Mouse (Mus musculus): ENCODE data around the gene Cdc26. TPM values are rescaled to one million over a fixed set of nuclear protein-coding genes. Genes with fewer than 3 reads are reported as not detected.

Cdc26 gene
- total and polyA plus RNA-seq, 2 experiments = 13.5 to 52.6 TPM

DNA sequence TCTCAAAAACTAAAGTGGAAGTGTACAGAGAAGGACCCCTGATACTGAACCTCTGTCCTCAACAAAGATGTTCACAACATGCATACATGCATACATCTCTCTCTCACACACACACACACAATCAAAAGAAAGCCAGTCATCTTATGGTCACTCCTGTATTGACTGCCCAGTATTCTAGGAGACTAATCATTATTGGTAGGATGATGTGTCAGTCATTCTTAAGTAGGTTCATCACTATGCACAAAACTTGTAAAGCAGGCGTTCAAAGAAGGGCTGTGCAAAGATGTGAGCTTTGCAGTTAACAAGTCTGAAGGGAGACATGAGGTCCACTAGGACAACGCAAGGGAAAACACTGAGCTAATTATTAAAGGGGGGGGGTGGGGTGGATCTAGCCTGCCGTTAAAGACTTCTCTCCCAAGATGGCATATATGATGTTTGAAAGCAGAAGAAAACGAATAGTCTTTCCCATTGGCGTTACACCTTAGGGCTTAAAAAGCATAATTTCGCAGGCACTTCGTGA is 49.1 kb downstream of the Cdc26 start:
- Histone ChIP-seq H3K27me3 (ENCODE audit: control insufficient read depth, insufficient read depth, low read length) (no peaks in the 10 kb centered on the region), H3K36me3 (ENCODE audit: control insufficient read depth, insufficient read depth, low read length) (peaks cover 4% of the 10 kb centered on the region; the same call in 1 of the 2 replicates), H3K4me1 (ENCODE audit: control insufficient read depth, insufficient read depth, low read length) (peaks cover 4% of the 10 kb centered on the region; the same call in 1 of the 2 replicates), H3K79me2 (ENCODE audit: control insufficient read depth, insufficient read depth, low read length) (peaks cover 15% of the 10 kb centered on the region; the same call in 1 of the 2 replicates), H3K27ac (replicated peaks; ENCODE audit: insufficient read depth, low read depth, low read length) (peak overlapping the region; percentile 74), H3K4me3 (ENCODE audit: insufficient read depth, low read depth, low read length) (peak overlapping the region; percentile 86), H3K9ac (ENCODE audit: low read depth, low read length) (peak overlapping the region; percentile 81)
- DNase-seq (ENCODE audit: extremely low read depth, low read depth, low spot score) = peak; percentile 69
- no peak for TF ChIP-seq POLR2A (IDR thresholded peaks at IDR 0.05; ENCODE audit: extremely low read depth, insufficient read depth, low read length)
- no peak for TF ChIP-seq CTCF (IDR thresholded peaks at IDR 0.05; ENCODE audit: low read depth, low read length)
- WGBS = 8% methylated on average over 7 of the region's 7 CpGs

DNA sequence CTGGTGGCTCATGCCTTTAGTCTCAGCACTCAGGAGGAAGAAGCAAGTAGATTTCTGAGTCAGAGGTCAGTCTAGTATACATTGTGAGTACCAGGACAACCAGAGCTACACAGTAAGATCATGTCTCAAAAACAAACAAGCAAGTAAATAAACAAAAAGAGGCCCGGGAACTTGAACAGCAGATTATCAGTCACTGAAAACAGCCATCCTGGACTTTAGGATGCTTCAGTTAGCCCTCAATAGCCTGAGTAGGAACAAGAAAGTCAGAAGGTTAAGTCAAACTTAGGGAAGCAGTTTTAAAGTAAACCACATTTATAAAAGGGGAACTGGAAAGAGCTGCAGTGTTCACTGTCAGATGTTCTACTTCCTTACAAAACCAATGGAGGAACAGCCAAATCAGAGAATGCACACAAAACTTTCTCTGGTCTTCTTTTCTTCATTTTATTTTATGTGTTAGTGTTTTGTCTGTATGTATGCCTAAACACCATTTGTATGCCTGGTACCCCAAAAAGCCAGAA is 50.8 kb downstream of the Cdc26 start:
- Histone ChIP-seq H3K9ac (ENCODE audit: low read depth, low read length) (no peak overlapping the region), H3K36me3 (ENCODE audit: control insufficient read depth, insufficient read depth, low read length) (peaks cover 4% of the 10 kb centered on the region; the same call in 1 of the 2 replicates), H3K27me3 (ENCODE audit: control insufficient read depth, insufficient read depth, low read length) (no peaks in the 10 kb centered on the region), H3K4me1 (ENCODE audit: control insufficient read depth, insufficient read depth, low read length) (peaks cover 4% of the 10 kb centered on the region; the same call in 1 of the 2 replicates), H3K27ac (replicated peaks; ENCODE audit: insufficient read depth, low read depth, low read length) (no peak overlapping the region), H3K4me3 (ENCODE audit: insufficient read depth, low read depth, low read length) (no peak overlapping the region), H3K79me2 (ENCODE audit: control insufficient read depth, insufficient read depth, low read length) (peaks cover 16% of the 10 kb centered on the region; the same call in 1 of the 2 replicates)
- WGBS = 39% methylated on average over 1 of the region's 1 CpGs
- no peak for DNase-seq (ENCODE audit: extremely low read depth, low read depth, low spot score)
- TF ChIP-seq CTCF (IDR thresholded peaks at IDR 0.05; ENCODE audit: low read depth, low read length) (no peak), POLR2A (IDR thresholded peaks at IDR 0.05; ENCODE audit: extremely low read depth, insufficient read depth, low read length) (no peak)

DNA sequence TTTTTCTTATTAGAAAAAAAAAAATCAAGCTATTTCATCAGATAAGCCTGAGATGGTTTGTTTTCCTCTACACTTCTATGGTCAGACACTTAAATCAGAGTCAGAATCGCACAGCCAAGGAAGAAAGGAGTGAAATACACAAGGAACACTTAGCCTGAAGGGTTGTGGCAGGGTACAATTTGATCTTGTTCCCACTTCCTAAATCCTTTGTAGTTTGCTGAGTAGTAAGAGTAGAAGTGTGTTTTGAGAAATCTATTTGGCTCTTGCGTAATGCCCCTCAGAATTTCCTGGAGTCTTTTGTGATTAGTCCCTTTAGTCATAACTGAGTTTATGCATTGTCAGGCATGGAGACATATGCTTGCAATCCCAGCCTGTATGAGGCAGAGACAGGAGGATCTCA is 59.1 kb downstream of the Cdc26 start:
- 81% methylated on average over 2 of the region's 2 CpGs for WGBS
- no peak overlapping the region for H3K27ac ChIP-seq (replicated peaks; ENCODE audit: insufficient read depth, low read depth, low read length)
- H3K9ac ChIP-seq (ENCODE audit: low read depth, low read length) = no peak overlapping the region
- H3K4me1 ChIP-seq (ENCODE audit: control insufficient read depth, insufficient read depth, low read length) = peaks cover 11% of the 10 kb centered on the region
- no peaks in the 10 kb centered on the region for H3K27me3 ChIP-seq (ENCODE audit: control insufficient read depth, insufficient read depth, low read length)
- DNase-seq (ENCODE audit: extremely low read depth, low read depth, low spot score) = peak; percentile 36
- no peak overlapping the region for H3K4me3 ChIP-seq (ENCODE audit: insufficient read depth, low read depth, low read length)
- peaks cover 47% of the 10 kb centered on the region for H3K36me3 ChIP-seq (ENCODE audit: control insufficient read depth, insufficient read depth, low read length)
- peaks cover 11% of the 10 kb centered on the region; the same call in 1 of the 2 replicates for H3K79me2 ChIP-seq (ENCODE audit: control insufficient read depth, insufficient read depth, low read length)
- TF ChIP-seq POLR2A (IDR thresholded peaks at IDR 0.05; ENCODE audit: extremely low read depth, insufficient read depth, low read length) = no peak
- no peak for TF ChIP-seq CTCF (IDR thresholded peaks at IDR 0.05; ENCODE audit: low read depth, low read length)

DNA sequence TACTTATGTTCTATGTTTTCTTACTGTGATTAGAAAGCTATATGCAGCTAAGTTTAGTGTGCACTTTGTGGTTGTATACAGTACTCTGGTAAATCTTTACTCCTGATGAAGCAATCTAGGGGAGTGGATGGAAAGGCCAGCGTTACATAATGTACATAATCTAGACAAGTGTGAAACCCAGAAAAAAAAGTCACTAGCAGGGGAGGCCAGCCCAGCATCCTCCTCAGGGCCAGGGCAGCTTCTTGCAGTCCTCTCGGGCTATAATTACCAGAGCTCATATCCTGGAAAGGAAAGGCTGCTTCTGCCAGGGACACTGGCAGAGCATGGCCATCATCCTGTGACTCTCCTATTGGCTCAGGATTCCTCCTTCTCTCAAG is 60.1 kb downstream of the Cdc26 start:
- TF ChIP-seq CTCF (IDR thresholded peaks at IDR 0.05; ENCODE audit: low read depth, low read length) = no peak
- no peak for TF ChIP-seq POLR2A (IDR thresholded peaks at IDR 0.05; ENCODE audit: extremely low read depth, insufficient read depth, low read length)
- Histone ChIP-seq H3K79me2 (ENCODE audit: control insufficient read depth, insufficient read depth, low read length) (peaks cover 13% of the 10 kb centered on the region; the same call in 1 of the 2 replicates), H3K27me3 (ENCODE audit: control insufficient read depth, insufficient read depth, low read length) (no peaks in the 10 kb centered on the region), H3K4me1 (ENCODE audit: control insufficient read depth, insufficient read depth, low read length) (peaks cover 11% of the 10 kb centered on the region), H3K36me3 (ENCODE audit: control insufficient read depth, insufficient read depth, low read length) (peaks cover 55% of the 10 kb centered on the region), H3K27ac (replicated peaks; ENCODE audit: insufficient read depth, low read depth, low read length) (peak overlapping the region; percentile 77), H3K4me3 (ENCODE audit: insufficient read depth, low read depth, low read length) (no peak overlapping the region), H3K9ac (ENCODE audit: low read depth, low read length) (no peak overlapping the region)
- WGBS = 22% methylated on average over 2 of the region's 2 CpGs
- DNase-seq (ENCODE audit: extremely low read depth, low read depth, low spot score) = no peak

DNA sequence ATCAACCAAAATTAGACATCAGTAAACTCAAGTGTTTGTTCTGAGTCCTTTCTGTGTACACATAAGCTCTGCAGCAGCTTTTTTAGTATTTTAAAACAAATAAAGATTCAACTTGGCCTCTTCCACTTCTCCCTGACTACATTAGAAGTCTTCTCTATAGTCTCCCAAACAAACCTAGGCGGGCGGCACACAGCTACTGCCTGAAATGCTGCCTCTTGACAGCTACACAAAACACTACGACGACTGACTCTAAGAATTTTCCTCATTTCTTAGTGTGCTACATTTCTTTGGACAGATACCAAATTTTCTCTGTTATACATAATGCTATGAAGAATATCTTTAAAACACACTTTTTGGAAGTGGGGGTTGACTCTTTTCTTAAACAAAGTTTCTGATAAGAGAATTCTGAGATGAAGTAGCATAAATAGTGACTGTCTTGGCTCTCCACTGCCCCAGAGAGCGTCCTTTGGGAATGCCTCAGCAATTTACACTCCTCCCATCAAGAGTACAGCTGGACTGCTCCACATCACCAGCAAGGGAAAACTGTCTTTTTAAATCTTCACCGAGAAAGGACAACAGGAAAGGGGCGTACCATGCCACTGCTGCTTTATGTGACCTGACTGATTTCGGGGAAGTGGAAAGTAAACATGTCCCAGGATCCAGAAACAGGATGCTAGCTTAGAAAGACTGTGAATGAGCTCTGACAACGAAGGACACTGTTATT is 60.7 kb downstream of the Cdc26 start:
- H3K79me2 ChIP-seq (ENCODE audit: control insufficient read depth, insufficient read depth, low read length) = peaks cover 10% of the 10 kb centered on the region; the same call in 1 of the 2 replicates
- no peak for TF ChIP-seq POLR2A (IDR thresholded peaks at IDR 0.05; ENCODE audit: extremely low read depth, insufficient read depth, low read length)
- no peak for TF ChIP-seq CTCF (IDR thresholded peaks at IDR 0.05; ENCODE audit: low read depth, low read length)
- H3K4me1 ChIP-seq (ENCODE audit: control insufficient read depth, insufficient read depth, low read length) = peaks cover 11% of the 10 kb centered on the region
- H3K27ac ChIP-seq (replicated peaks; ENCODE audit: insufficient read depth, low read depth, low read length) = peak overlapping the region; percentile 71
- 40% methylated on average over 9 of the region's 9 CpGs for WGBS
- H3K27me3 ChIP-seq (ENCODE audit: control insufficient read depth, insufficient read depth, low read length) = no peaks in the 10 kb centered on the region
- H3K9ac ChIP-seq (ENCODE audit: low read depth, low read length) = no peak overlapping the region
- peaks cover 58% of the 10 kb centered on the region for H3K36me3 ChIP-seq (ENCODE audit: control insufficient read depth, insufficient read depth, low read length)
- H3K4me3 ChIP-seq (ENCODE audit: insufficient read depth, low read depth, low read length) = no peak overlapping the region
- DNase-seq (ENCODE audit: extremely low read depth, low read depth, low spot score) = peak; percentile 38
